Mouse (Mus musculus) embryonic fibroblast, embryonic 13.5 days (primary cell): ENCODE measurements around the gene Suclg2.

Experiments used
- CTCF ChIP-seq: IDR thresholded peaks from 2 replicates; pipeline ENCODE4 v1.5.1; 2011; ENCODE audit warnings: mild to moderate bottlenecking, control low read depth, low read length, moderate library complexity, borderline replicate concordance; ENCODE audit not compliant: insufficient read depth
- POLR2A ChIP-seq: IDR thresholded peaks from 2 replicates; pipeline ENCODE4 v1.6.1; 2011; ENCODE audit warnings: low read depth, mild to moderate bottlenecking, control low read depth, low read length, moderate library complexity

DNA sequence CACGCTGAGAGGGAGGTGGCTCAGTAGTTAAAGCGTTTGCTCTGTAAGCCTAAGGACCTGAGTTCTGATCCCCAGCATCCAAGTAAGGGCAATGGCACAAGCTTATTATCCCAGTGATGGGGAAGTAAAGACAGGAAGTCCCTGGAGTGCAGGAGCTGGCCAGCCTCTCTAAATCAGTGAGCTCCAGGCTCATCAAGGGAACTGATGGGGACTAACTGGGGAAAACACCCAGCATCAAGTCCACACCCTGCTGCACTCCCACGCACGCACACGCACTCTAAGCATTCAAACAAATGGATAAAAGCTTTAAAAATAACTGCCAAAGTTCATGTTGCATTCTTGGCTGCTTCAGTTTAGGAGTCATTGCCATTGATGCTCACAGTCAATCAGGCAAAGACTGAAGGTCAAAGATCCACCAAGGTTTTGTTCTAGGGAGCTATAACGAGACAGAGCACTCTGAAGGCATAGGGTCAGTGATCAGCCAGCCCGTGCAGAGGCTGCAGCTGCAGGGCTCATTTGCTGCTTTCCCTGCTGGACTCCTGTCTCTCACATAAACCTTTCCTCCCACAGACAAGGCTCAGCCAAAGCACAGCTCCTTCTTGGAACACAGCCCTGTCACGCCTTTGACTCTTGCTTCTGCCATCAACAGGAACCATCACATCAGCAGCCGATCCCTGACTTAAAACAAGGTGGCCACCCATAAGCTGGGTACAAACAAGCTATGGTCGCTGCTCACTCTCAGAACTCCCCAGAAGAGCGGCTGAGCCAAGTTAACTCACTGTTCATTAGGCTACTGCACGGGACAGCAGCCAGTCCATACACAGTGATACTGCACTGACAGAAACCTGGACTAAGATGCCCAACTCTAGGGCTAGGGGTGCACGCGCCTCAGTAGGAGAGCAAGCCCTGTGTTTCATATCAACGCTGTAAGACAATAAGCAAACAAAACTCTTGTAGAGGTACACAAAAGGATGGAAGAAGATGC, 121.5 kb downstream of the Suclg2 start:
- TF ChIP-seq CTCF (no peak), POLR2A (no peak)
